Mouse (Mus musculus) adrenal gland, adult (tissue): ENCODE measurements around the gene Gm49425.
"Not testable (repeated sequence)": the region's sequence is repeated elsewhere in the genome, so short reads cannot be mapped to it uniquely, and the experiment has no call there.

ENCODE experiments used
- DNase-seq, 2 experiments: peaks; one replicate each; pipeline ENCODE4 v3.0.0; 2022 to 2023; ENCODE audit warnings: low spot score in 1 of 2; ENCODE audit not compliant: inconsistent age in 2 of 2

Gm49425 gene

GRCm38 (mm10) chr15:101517161-101517560 is at the start of gene Gm49425:
Gene Gm49425 (minus strand): TSS chr15:101517261.
- not testable (repeated sequence) for DNase-seq

- DNase-seq: no peak
Observed at GRCm38 (mm10) chr15:101562850-101563249, 45.8 kb upstream of the Gm49425 start, which contains the start of gene Krt90. Gene Krt90 (minus strand): TSS chr15:101562950.

- DNase-seq: no peak
Observed at GRCm38 (mm10) chr15:101558034-101558646, 41.1 kb upstream of the Gm49425 start.

GRCm38 (mm10) chr15:101553169-101553568 is 36.1 kb upstream of the Gm49425 start:
- peak; percentile 6 to 50 for DNase-seq

- no peak for DNase-seq
Observed at GRCm38 (mm10) chr15:101552188-101552587, 35.1 kb upstream of the Gm49425 start.

GRCm38 (mm10) chr15:101550567-101550966 is 33.5 kb upstream of the Gm49425 start, which contains the start of gene Krt82:
Gene Krt82 (minus strand): TSS chr15:101550667.
- no peak for DNase-seq

GRCm38 (mm10) chr15:101544478-101544877 is 27.4 kb upstream of the Gm49425 start:
- no peak for DNase-seq

- no peak for DNase-seq
Observed at GRCm38 (mm10) chr15:101542543-101542942, 25.5 kb upstream of the Gm49425 start.

GRCm38 (mm10) chr15:101538580-101538900 is 21.5 kb upstream of the Gm49425 start:
- no peak for DNase-seq

- DNase-seq: no peak
Observed at GRCm38 (mm10) chr15:101537864-101538579, 21.0 kb upstream of the Gm49425 start.

GRCm38 (mm10) chr15:101536054-101536850 is 19.2 kb upstream of the Gm49425 start:
- no peak for DNase-seq

GRCm38 (mm10) chr15:101532720-101533119 is 15.7 kb upstream of the Gm49425 start, which contains the start of gene Krt84:
Gene Krt84 (minus strand): TSS chr15:101532820.
- no peak for DNase-seq

- peak; percentile 7 to 45 for DNase-seq
Observed at GRCm38 (mm10) chr15:101522556-101523232, 5.6 kb upstream of the Gm49425 start.

GRCm38 (mm10) chr15:101519792-101520191 is 2.7 kb upstream of the Gm49425 start:
- DNase-seq: peak; percentile 69 to 89

GRCm38 (mm10) chr15:101508247-101508646 is 8.8 kb downstream of the Gm49425 start:
- no peak for DNase-seq

GRCm38 (mm10) chr15:101506896-101507758 is 9.9 kb downstream of the Gm49425 start:
- no peak for DNase-seq

- DNase-seq: peak; percentile 81 to 94
Observed at GRCm38 (mm10) chr15:101497181-101497580, 19.9 kb downstream of the Gm49425 start.

GRCm38 (mm10) chr15:101495266-101495665 is 21.8 kb downstream of the Gm49425 start:
- no peak for DNase-seq

- DNase-seq: no peak
Observed at GRCm38 (mm10) chr15:101494203-101494602, 22.9 kb downstream of the Gm49425 start.

GRCm38 (mm10) chr15:101493713-101494112 is 23.3 kb downstream of the Gm49425 start:
- DNase-seq: peak in 1 of 2 experiments; percentile 51
